8 mouse cellular contexts compared by ENCODE assay signal in genomic region chr5:75574852-75575566, GRCm38 (mm10). TPM values are rescaled to one million over a fixed set of nuclear protein-coding genes. Genes with fewer than 3 reads are reported as not detected.
DNase-seq lines count a peak whose midpoint lies in the region; ATAC-seq and TF ChIP-seq lines count a peak whose summit lies in the region.

TSS of gene Kit (plus strand) at chr5:75574916.

- H3K36me3 ChIP-seq in forebrain, embryonic 14.5 days (ENCODE audit: control insufficient read depth, insufficient read depth, low read length): no peaks in the 10 kb centered on the region
- no peaks in the 10 kb centered on the region for H3K36me3 ChIP-seq in liver, postnatal 0 days (replicated peaks; ENCODE audit: insufficient read depth, low read length)

- peak within 1 kb of the TSS; percentile 82 for H3K9ac ChIP-seq in forebrain, embryonic 14.5 days (ENCODE audit: low read length)
- peak within 1 kb of the TSS; percentile 68 for H3K9ac ChIP-seq in liver, postnatal 0 days (replicated peaks)

- TF ChIP-seq CTCF in liver, postnatal 0 days (IDR thresholded peaks at IDR 0.05; ENCODE audit: low read depth): no peak

- intact Hi-C loops in heart, postnatal 14 days (cut with DNase I): loop anchor here (1.0 to 10.0 kb wide), 2 partner anchors 277 to 360 kb away; no protein-coding TSS in a partner anchor

- peak; percentile 3 for DNase-seq in CD4-positive helper T cell, adult 2 months (ENCODE audit: low read depth, low spot score)
- peak; percentile 24 for DNase-seq in cerebellum, adult 11 months
- DNase-seq in forebrain, embryonic 14.5 days (ENCODE audit: low spot score): peak; percentile 92
- DNase-seq in heart, postnatal 14 days: peak; percentile 75 to 77
- no peak for DNase-seq in large intestine, adult 2 months (ENCODE audit: low read depth, low spot score)
- peak; percentile 83 for DNase-seq in liver, postnatal 0 days
- DNase-seq in thymus, adult 18-20 months: peak; percentile 72 to 75

- H3K27ac ChIP-seq in forebrain, embryonic 14.5 days (ENCODE audit: low read depth, low read length): peak within 1 kb of the TSS; percentile 72
- no peak within 1 kb of the TSS for H3K27ac ChIP-seq in liver, postnatal 0 days (ENCODE audit: low read depth)

- H3K4me1 ChIP-seq in forebrain, embryonic 14.5 days (ENCODE audit: control insufficient read depth, insufficient read depth, low read length): peaks cover 3% of the 10 kb centered on the region
- H3K4me1 ChIP-seq in liver, postnatal 0 days (ENCODE audit: insufficient read depth): peaks cover 35% of the 10 kb centered on the region

- H3K27me3 ChIP-seq in forebrain, embryonic 14.5 days (replicated peaks; ENCODE audit: control insufficient read depth, insufficient read depth, low read length): peaks cover 5% of the 10 kb centered on the region; the same call in 1 of the 2 replicates
- H3K27me3 ChIP-seq in liver, postnatal 0 days (ENCODE audit: insufficient read depth, low read length): peaks cover 25% of the 10 kb centered on the region

- peak within 1 kb of the TSS; percentile 98 for H3K4me2 ChIP-seq in forebrain, embryonic 14.5 days (ENCODE audit: low read length)
- H3K4me2 ChIP-seq in liver, postnatal 0 days (ENCODE audit: low read depth, low read length): peak within 1 kb of the TSS; percentile 98

- ATAC-seq in forebrain, embryonic 14.5 days: peak; percentile 93
- peak; percentile 84 for ATAC-seq in liver, postnatal 0 days
- peak; percentile 10; the same call in 1 of the 2 replicates for ATAC-seq in neutrophil, adult 5-6 weeks (ENCODE audit: extremely low read depth, insufficient number of reproducible peaks, low FRiP score, poor library complexity, severe bottlenecking)

- no peak for TF ChIP-seq EP300 in liver, postnatal 0 days (IDR thresholded peaks at IDR 0.05; ENCODE audit: low read depth)

- peak within 1 kb of the TSS; percentile 68 for H3K4me3 ChIP-seq in forebrain, embryonic 14.5 days (ENCODE audit: low read depth, low read length)
- H3K4me3 ChIP-seq in liver, postnatal 0 days (ENCODE audit: low read depth, low read length): peak within 1 kb of the TSS; percentile 74

- no peaks in the 10 kb centered on the region for H3K9me3 ChIP-seq in forebrain, embryonic 14.5 days (replicated peaks; ENCODE audit: control insufficient read depth, low read length)
- H3K9me3 ChIP-seq in liver, postnatal 0 days (ENCODE audit: low read length): no peaks in the 10 kb centered on the region

- WGBS in forebrain, embryonic 14.5 days: under 1% methylated on average over 64 of the region's 65 CpGs
- WGBS in large intestine, adult 2 months: under 1% methylated on average over 65 of the region's 65 CpGs
- 0% methylated on average over 60 of the region's 65 CpGs for WGBS in liver, postnatal 0 days (ENCODE audit: insufficient replicate concordance)

RNA-seq across cellular contexts. Expression of gene Kit, which starts in this region (rescaled TPM):
- 27.0 and 32.6 TPM in 2 replicates for polyA plus RNA-seq in forebrain, embryonic 14.5 days (2014; fragmentation: Nextera tagmentation; extraction: Ambion mirVana)
- 1 to 10 TPM; 4.5 to 6.8 TPM for total RNA-seq in heart, postnatal 14 days (2021)
- polyA plus RNA-seq in large intestine, adult 2 months (2012; rRNA removed): 14.0 and 15.6 TPM in 2 replicates
- 6.5 and 6.8 TPM in 2 replicates for polyA plus RNA-seq in liver, postnatal 0 days (2015; fragmentation: Nextera tagmentation; extraction: Ambion mirVana)
- 0.61 and 4.0 TPM in 2 replicates for total RNA-seq in neutrophil, adult 5-6 weeks (2017)

Comparison
In these comparisons a context has a peak if more than half of its experiments do, and no peak if none do; other contexts are left out.
1. ATAC-seq: peak in every context shown above with its lines; median percentile 93 in forebrain, embryonic 14.5 days; 84 in liver, postnatal 0 days; 10 in neutrophil, adult 5-6 weeks.